Mouse (Mus musculus) E14TG2a.4 (cell line): ENCODE measurements at regions not wholly inside any gene's neighbourhood (a gene's known extent, or its start where the extent isn't known, plus 50 kb on each side); places are given as distances from the start of the nearest gene placed in this dataset.

Source experiments
- CTCF ChIP-seq: conservative IDR thresholded peaks from 2 replicates; pipeline ENCODE4 v1.5.1; 2014; ENCODE audit warnings: low read length
- NANOG ChIP-seq: IDR thresholded peaks from 2 replicates; pipeline ENCODE4 v1.6.1; 2014; ENCODE audit warnings: borderline replicate concordance, low read length, mixed read lengths

- TF ChIP-seq CTCF, result no peak
- no peak for TF ChIP-seq NANOG
Measured at GRCm38 (mm10) chr11:111880146-111880545, 814.2 kb downstream of the Kcnj2 start.
